Mouse (Mus musculus): ENCODE data around the gene Gm10521. TPM values are rescaled to one million over a fixed set of nuclear protein-coding genes. Genes with fewer than 3 reads are reported as not detected.

The Gm10521 gene
- polyA plus RNA-seq, 1 experiment from 2014 or later: not detected

Other genes starting within 250 kb of the Gm10521 start
- not detected in 2 replicates for gene Slamf7, start 242.6 kb upstream of the Gm10521 start, polyA plus RNA-seq (2015; fragmentation: Nextera tagmentation; extraction: Ambion mirVana)
- 1.4 TPM in 2 replicates for gene Cd48, start 213.7 kb upstream of the Gm10521 start, polyA plus RNA-seq (2015; fragmentation: Nextera tagmentation; extraction: Ambion mirVana)
- gene Slamf1, start 128.5 kb upstream of the Gm10521 start, polyA plus RNA-seq (2015; fragmentation: Nextera tagmentation; extraction: Ambion mirVana): 0.20 and 0.39 TPM in 2 replicates
- gene Cd84, start 56.0 kb upstream of the Gm10521 start, polyA plus RNA-seq (2015; fragmentation: Nextera tagmentation; extraction: Ambion mirVana): 1.1 and 1.6 TPM in 2 replicates
- gene Slamf6, start 21.9 kb downstream of the Gm10521 start, polyA plus RNA-seq (2015; fragmentation: Nextera tagmentation; extraction: Ambion mirVana): 0.37 and 0.57 TPM in 2 replicates
- gene Vangl2, start 132.8 kb downstream of the Gm10521 start, polyA plus RNA-seq (2015; fragmentation: Nextera tagmentation; extraction: Ambion mirVana): 8.9 and 9.3 TPM in 2 replicates
- not detected in 2 replicates for gene Nhlh1, start 161.9 kb downstream of the Gm10521 start, polyA plus RNA-seq (2015; fragmentation: Nextera tagmentation; extraction: Ambion mirVana)
- gene Copa, start 186.9 kb downstream of the Gm10521 start, polyA plus RNA-seq (2015; fragmentation: Nextera tagmentation; extraction: Ambion mirVana): 162 and 163 TPM in 2 replicates
- 115 TPM in 2 replicates for gene Ncstn, start 187.1 kb downstream of the Gm10521 start, polyA plus RNA-seq (2015; fragmentation: Nextera tagmentation; extraction: Ambion mirVana)
- gene Pex19, start 231.1 kb downstream of the Gm10521 start, polyA plus RNA-seq (2015; fragmentation: Nextera tagmentation; extraction: Ambion mirVana): 124 and 131 TPM in 2 replicates